In the genomic region with DNA sequence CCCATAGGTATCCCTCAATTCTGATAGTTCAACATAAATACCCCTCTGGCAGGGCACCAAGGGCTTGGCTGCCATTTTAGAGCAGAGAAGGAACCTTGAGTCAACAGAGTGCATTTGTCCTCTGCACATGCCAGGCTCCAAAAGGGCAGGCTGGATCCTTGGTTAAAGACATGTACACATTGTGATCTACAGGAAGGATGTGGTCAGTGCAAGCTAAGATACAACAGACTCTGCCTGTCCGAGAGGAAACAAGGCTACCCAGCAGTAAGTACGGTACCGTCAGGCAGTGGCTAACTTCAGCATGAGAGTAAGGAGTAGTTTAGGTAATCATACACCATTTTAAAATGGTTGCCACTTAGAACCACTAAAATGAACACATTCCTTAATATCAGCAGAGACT, we compare ENCODE assay signal across 23 mouse cellular contexts.
DNase-seq lines count a peak whose midpoint lies in the region; ATAC-seq lines count a peak whose summit lies in the region.
"Had no signal": no experiment of that assay in that cellular context is flagged by ENCODE, and none has a peak within 500 bp of the region (broad histone marks: within the 10 kb centered on the region; RNA-seq: fewer than 3 reads in every experiment).

No protein-coding gene starts in this region.

- peaks cover 3% of the 10 kb centered on the region for H3K36me3 ChIP-seq in megakaryocyte, embryonic 14.5 days (replicated peaks; ENCODE audit: low read length)
- H3K36me3 ChIP-seq in midbrain, embryonic 10.5 days, result no peaks in the 10 kb centered on the region
- H3K36me3 ChIP-seq: embryonic facial prominence, embryonic 15.5 days; forebrain, embryonic 10.5 days; G1E; heart, embryonic 13.5 days; intestine, embryonic 15.5 days had no signal

- WGBS in midbrain, embryonic 10.5 days, result 92% methylated on average over 3 of the region's 3 CpGs

- H3K27me3 ChIP-seq in megakaryocyte, embryonic 14.5 days (replicated peaks), result no peaks in the 10 kb centered on the region
- no peaks in the 10 kb centered on the region for H3K27me3 ChIP-seq in midbrain, embryonic 10.5 days (ENCODE audit: low read depth, poor library complexity, severe bottlenecking)
- H3K27me3 ChIP-seq: embryonic facial prominence, embryonic 15.5 days; heart, embryonic 13.5 days; intestine, embryonic 15.5 days had no signal

- DNase-seq in MEL-GATA-1-ER (ENCODE audit: extremely low read depth, low read depth), result peak; percentile 11
- DNase-seq in midbrain, embryonic 10.5 days (ENCODE audit: low spot score), result no peak
- DNase-seq in kidney, postnatal 4 days, result no peak
- DNase-seq in embryo, embryonic 10 days (ENCODE audit: low spot score), result no peak
- DNase-seq: adrenal gland, postnatal 10 days; B cell, adult 2 months; cerebellum, adult 11-12 months; cerebellum, adult 9-10 months; cerebellum, postnatal 25 days; gastrocnemius, postnatal 36 days; heart, adult 2 months; heart, postnatal 4 days had no signal

- H3K9me3 ChIP-seq in megakaryocyte, embryonic 14.5 days, result peaks cover 20% of the 10 kb centered on the region
- no peaks in the 10 kb centered on the region for H3K9me3 ChIP-seq in midbrain, embryonic 10.5 days (replicated peaks)
- H3K9me3 ChIP-seq: embryonic facial prominence, embryonic 15.5 days; forebrain, embryonic 10.5 days; G1E; heart, embryonic 13.5 days; intestine, embryonic 15.5 days had no signal

- H3K4me3 ChIP-seq in megakaryocyte, embryonic 14.5 days (replicated peaks), result peak overlapping the region; percentile 77
- H3K4me3 ChIP-seq in midbrain, embryonic 10.5 days, result no peak overlapping the region
- H3K4me3 ChIP-seq: embryonic facial prominence, embryonic 15.5 days; erythroblast, embryonic 14.5 days; forebrain, embryonic 10.5 days; heart, adult 2 months; heart, embryonic 13.5 days; intestine, embryonic 15.5 days had no signal

- no peak overlapping the region for H3K27ac ChIP-seq in midbrain, embryonic 10.5 days (replicated peaks)
- H3K27ac ChIP-seq: embryonic facial prominence, embryonic 15.5 days; forebrain, embryonic 10.5 days; heart, adult 2 months; heart, embryonic 13.5 days; hindbrain, embryonic 14.5 days; intestine, embryonic 15.5 days had no signal

- ATAC-seq in common myeloid progenitor, adult 5-6 weeks (replicated peaks; ENCODE audit: low read depth, poor library complexity, severe bottlenecking), result peak; percentile 99
- ATAC-seq: CD4-positive, CD25-positive, alpha-beta regulatory T cell, adult 4 months; forebrain, embryonic 14.5 days; intestine, embryonic 15.5 days had no signal

- peaks cover 27% of the 10 kb centered on the region for H3K4me1 ChIP-seq in megakaryocyte, embryonic 14.5 days
- H3K4me1 ChIP-seq in midbrain, embryonic 10.5 days, result no peaks in the 10 kb centered on the region
- H3K4me1 ChIP-seq: embryonic facial prominence, embryonic 15.5 days; heart, embryonic 13.5 days; intestine, embryonic 15.5 days had no signal
